Mouse (Mus musculus): Measurements from ENCODE around the gene Pp2d1.
"Not testable (repeated sequence)": the region's sequence is repeated elsewhere in the genome, so short reads cannot be mapped to it uniquely, and the experiment has no call there.

The Pp2d1 gene

GRCm38 (mm10) chr17:53539351-53539750, at the start of gene Pp2d1:
Gene Pp2d1, minus strand, starts transcription at chr17:53539451.
- ATAC-seq (ENCODE audit: insufficient number of reproducible peaks, low FRiP score, low TSS enrichment), result not testable (repeated sequence)

DNA sequence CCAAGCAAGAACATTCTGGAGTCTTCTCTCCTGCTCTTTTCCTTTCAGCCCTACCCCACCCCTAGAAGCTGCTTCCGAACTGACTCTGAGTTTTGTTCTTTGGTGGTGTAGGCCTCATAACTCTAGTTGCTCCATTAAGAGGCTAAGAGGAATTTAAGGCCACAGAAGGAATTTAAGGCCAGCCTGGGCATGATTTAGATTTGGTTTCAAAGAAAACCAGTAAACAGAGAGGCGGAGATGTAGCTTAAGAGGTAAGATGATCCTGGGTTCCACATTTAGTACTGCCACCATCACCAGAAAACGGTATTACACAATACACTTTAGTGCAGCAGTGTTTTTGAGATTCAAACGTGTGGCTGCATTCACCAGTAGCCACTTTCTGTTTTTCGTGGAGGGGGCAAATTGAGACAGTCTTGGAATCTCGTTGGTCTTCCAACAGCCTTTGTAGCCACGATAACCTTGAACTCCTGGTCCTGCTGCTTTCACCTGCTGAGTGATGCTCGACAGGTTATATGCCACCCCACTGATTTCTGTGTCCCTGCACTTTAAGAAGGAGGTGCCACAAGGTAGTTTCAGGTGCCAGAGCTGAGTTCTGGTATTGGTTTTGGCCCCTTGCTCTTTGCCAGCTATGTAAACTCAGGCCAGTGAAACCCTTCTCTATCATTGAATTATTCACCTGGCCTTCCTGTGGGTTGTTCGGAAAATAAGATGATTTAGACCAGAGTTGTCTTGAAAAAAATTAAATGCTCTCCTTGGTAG, 49.0 kb upstream of the Pp2d1 start:
- no peak for ATAC-seq (ENCODE audit: insufficient number of reproducible peaks, low FRiP score, low TSS enrichment)

- ATAC-seq (ENCODE audit: insufficient number of reproducible peaks, low FRiP score, low TSS enrichment), result peak; percentile 88
Measured at GRCm38 (mm10) chr17:53587074-53587851, 48.0 kb upstream of the Pp2d1 start.

- ATAC-seq (ENCODE audit: insufficient number of reproducible peaks, low FRiP score, low TSS enrichment), result no peak
Measured at GRCm38 (mm10) chr17:53583846-53584579, 44.8 kb upstream of the Pp2d1 start.

DNA sequence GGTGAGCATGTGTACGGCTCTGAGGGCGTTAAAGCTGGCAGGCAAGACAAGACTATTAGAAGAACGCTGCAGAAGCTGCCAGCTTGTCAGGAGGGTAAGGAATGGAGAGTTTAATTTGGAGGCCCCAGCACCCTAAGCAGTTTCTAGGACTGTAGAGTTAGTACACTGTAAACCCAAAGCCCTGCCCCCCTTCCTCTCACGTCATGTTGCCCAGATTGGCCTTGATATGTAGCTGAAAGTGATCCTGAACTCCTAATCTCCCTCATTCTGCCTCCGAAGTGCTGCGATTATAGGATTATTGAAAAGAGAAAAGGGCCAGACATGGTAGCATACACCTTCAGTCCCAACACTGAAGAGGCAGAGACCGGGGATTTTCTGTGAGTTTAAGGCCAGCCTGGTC, 43.6 kb upstream of the Pp2d1 start:
- ATAC-seq (ENCODE audit: insufficient number of reproducible peaks, low FRiP score, low TSS enrichment), result no peak

GRCm38 (mm10) chr17:53582026-53582585, 42.9 kb upstream of the Pp2d1 start:
- ATAC-seq (ENCODE audit: insufficient number of reproducible peaks, low FRiP score, low TSS enrichment), result no peak

GRCm38 (mm10) chr17:53580237-53580636, 41.0 kb upstream of the Pp2d1 start:
- ATAC-seq (ENCODE audit: insufficient number of reproducible peaks, low FRiP score, low TSS enrichment), result no peak

GRCm38 (mm10) chr17:53579612-53580011, 40.4 kb upstream of the Pp2d1 start:
- peak; percentile 9; the same call in 1 of the 2 replicates for ATAC-seq (ENCODE audit: insufficient number of reproducible peaks, low FRiP score, low TSS enrichment)

DNA sequence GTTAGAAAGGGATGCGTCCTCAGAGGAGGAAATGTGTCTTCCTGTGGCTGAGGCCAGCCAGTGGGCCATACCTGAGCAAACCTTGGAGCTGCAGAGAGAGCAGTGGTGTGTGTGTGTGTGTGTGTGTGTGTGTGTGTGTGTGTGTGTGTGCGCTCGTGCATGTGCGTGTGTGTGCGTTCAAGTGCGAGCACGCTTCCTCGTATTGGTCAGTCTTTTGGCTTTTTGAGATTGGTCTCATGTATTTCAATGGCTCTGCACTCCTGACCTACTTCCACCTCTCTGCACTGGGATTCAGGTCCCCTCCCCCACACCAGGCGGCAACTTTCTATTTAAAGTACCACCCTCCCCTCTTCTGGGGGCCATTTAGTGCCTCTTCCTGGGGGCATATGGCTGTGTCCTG, 39.5 kb upstream of the Pp2d1 start:
- peak; percentile 87 for ATAC-seq (ENCODE audit: insufficient number of reproducible peaks, low FRiP score, low TSS enrichment)

GRCm38 (mm10) chr17:53578249-53578648, 39.0 kb upstream of the Pp2d1 start:
- ATAC-seq (ENCODE audit: insufficient number of reproducible peaks, low FRiP score, low TSS enrichment), result no peak

DNA sequence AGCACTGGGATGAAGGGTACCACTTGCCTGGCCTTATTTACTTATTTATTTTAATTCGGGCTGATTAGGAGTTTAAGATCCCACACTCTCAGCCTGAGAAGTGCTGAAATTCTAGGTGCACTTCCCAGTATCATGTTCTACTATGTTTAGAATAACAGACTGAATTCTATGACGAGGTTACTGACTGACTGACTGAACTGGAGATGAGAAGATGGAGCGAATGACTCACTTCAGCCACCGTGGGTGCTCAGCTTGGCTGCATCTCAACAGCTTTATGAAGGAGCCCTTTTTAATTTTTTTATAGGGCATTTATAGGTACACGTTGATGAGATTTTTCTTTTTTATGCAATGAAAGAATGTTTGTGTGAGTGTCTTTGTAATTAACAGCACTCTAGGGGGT, 38.5 kb upstream of the Pp2d1 start:
- ATAC-seq (ENCODE audit: insufficient number of reproducible peaks, low FRiP score, low TSS enrichment), result no peak

- no peak for ATAC-seq (ENCODE audit: insufficient number of reproducible peaks, low FRiP score, low TSS enrichment)
Measured at GRCm38 (mm10) chr17:53577151-53577550, 37.9 kb upstream of the Pp2d1 start.

DNA sequence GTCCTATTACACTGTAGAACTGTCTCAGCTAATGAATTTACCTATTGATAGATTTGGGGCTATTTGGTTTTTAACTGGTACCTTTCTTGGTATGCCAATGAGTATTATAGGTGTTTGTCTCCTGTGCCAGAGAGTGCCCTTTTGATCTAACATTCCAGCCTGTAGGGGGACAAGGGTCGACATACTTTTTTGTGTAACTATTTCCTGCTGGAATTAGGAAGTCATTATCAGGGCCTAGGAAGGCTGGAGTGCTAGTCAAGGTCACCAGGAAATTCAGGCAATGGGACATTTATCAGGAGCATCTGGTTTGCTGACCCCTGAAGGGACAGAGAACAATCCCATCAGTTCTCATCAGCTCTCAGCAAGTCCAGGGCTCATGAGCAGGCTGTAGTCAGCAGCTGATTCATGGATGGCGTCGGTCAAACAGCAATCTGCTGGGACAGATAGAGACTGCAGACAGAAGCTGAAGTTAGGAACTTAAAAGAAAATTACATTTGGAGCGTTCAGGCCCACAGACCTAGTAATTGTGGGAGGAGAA, 33.8 kb upstream of the Pp2d1 start:
- no peak for ATAC-seq (ENCODE audit: insufficient number of reproducible peaks, low FRiP score, low TSS enrichment)

DNA sequence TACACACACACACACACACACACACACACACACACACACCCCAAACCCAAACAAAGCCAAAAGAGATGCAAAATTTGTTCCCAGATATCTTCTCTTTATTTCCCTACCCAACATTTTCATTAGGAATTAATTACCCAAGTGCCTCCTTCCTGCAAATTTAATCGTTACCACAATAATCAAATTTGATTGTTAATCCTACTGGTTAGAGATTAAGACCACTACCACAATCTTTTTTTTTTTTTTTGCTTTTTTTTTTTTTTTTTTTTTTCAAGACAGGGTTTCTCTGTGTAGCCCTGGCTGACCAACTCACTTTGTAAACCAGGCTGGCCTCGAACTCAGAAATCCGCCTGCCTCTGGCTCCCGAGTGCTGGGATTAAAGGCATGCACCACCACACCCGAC, 31.7 kb upstream of the Pp2d1 start:
- ATAC-seq (ENCODE audit: insufficient number of reproducible peaks, low FRiP score, low TSS enrichment), result not testable (repeated sequence)

DNA sequence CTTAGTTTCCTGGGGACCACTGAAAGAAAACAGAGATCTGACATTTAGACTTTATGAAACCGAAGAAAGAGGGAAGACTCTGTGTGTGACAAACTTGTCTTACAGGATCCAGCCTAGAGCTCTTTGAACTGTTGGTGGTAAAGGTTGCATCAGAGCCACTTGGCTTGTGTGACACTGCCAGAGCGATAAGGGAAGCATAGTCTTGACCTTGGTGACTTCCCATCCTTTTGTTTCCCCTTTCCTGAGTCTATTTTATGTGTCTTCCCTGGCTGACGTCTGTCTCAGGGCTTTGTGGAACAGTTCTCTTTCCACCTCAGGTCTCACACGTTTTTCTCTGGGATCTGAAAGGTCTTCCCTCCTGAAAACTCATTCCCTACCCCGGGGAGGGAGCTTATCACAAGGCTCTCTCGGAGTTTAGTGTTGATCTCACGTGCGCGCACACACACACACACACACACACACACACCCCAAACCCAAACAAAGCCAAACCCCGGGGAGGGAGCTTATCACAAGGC, 31.2 kb upstream of the Pp2d1 start:
- ATAC-seq (ENCODE audit: insufficient number of reproducible peaks, low FRiP score, low TSS enrichment), result no peak

DNA sequence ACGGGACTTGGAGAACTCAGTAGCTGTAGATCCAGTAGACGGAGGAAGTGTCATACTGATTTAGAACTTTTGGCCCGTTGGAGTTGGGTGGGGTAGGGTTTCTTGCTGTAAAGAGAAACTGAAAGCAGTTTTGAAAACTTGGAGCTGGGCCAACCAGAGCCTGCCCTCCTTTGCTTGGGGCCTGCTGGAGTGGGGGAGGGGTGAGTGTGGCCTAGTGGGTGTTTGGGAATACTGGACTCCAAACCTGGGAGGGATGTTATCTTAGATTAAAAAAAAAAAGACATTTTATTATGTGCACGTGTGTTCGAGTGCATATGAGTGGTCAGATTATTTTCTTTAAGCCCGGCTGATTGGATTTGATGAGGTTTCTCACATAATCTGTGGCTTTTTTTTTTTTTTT, 30.6 kb upstream of the Pp2d1 start:
- ATAC-seq (ENCODE audit: insufficient number of reproducible peaks, low FRiP score, low TSS enrichment), result no peak

GRCm38 (mm10) chr17:53568734-53569386, 29.6 kb upstream of the Pp2d1 start:
- ATAC-seq (ENCODE audit: insufficient number of reproducible peaks, low FRiP score, low TSS enrichment), result no peak

DNA sequence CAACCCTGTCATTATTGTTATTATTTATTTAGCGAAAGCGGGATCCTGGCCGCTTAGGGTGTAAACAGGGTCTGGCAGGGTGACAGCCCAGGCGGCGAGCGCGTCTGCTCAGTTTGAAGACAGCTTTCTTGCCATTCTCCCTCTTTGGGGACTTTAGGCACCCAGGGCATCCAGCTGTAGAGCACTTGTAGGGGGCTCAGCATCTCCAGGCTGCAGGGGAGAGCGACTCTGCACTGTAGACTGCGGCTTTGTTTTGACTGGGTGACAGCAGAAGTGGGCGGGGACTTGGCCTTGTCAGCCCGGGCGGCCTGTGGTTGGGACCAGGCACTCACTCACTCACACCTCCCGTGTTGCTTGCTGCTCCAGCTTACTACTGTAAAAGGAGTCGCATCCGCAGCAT, 28.9 kb upstream of the Pp2d1 start:
- peak; percentile 82 for ATAC-seq (ENCODE audit: insufficient number of reproducible peaks, low FRiP score, low TSS enrichment)

- peak; percentile 24; the same call in 1 of the 2 replicates for ATAC-seq (ENCODE audit: insufficient number of reproducible peaks, low FRiP score, low TSS enrichment)
Measured at GRCm38 (mm10) chr17:53567346-53568101, 28.3 kb upstream of the Pp2d1 start.
